Mouse (Mus musculus): Measurements from ENCODE around the gene Hdac4. TPM values are rescaled to one million over a fixed set of nuclear protein-coding genes. Genes with fewer than 3 reads are reported as not detected.
A peak's percentile ranks its signal among the peaks of the same experiment; 100 is the strongest.

Gene Hdac4
- polyA plus RNA-seq, 1 experiment from 2014 or later: 28.0 TPM

GRCm38 (mm10) chr1:92124497-92125201, 70.8 kb downstream of the Hdac4 start:
- Histone ChIP-seq H3K27me3 (no peaks in the 10 kb centered on the region), H3K27ac (no peak overlapping the region), H3K4me3 (no peak overlapping the region), H3K4me1 (peaks cover 8% of the 10 kb centered on the region), H3K4me2 (replicated peaks) (no peak overlapping the region), H3K36me3 (peaks cover 3% of the 10 kb centered on the region; the same call in 1 of the 2 replicates), H3K9ac (no peak overlapping the region), H3K9me3 (no peaks in the 10 kb centered on the region)
- 44% methylated on average over 3 of the region's 3 CpGs for WGBS
- ATAC-seq (ENCODE audit: low FRiP score, low read depth): no peak

GRCm38 (mm10) chr1:92119303-92119702, 76.2 kb downstream of the Hdac4 start:
- H3K4me1 ChIP-seq: 0 out of 2 replicates have a peak, but pooled peaks cover 3% of the 10 kb centered on the region
- H3K4me3 ChIP-seq: no peak overlapping the region
- H3K9me3 ChIP-seq: no peaks in the 10 kb centered on the region
- H3K36me3 ChIP-seq: peaks cover 3% of the 10 kb centered on the region; the same call in 1 of the 2 replicates
- 39% methylated on average over 5 of the region's 5 CpGs for WGBS
- H3K27me3 ChIP-seq: no peaks in the 10 kb centered on the region
- H3K4me2 ChIP-seq (replicated peaks): no peak overlapping the region
- ATAC-seq (ENCODE audit: low FRiP score, low read depth): no peak
- no peak overlapping the region for H3K27ac ChIP-seq
- no peak overlapping the region for H3K9ac ChIP-seq

- Histone ChIP-seq H3K9ac (no peak overlapping the region), H3K36me3 (peaks cover 3% of the 10 kb centered on the region; the same call in 1 of the 2 replicates), H3K4me2 (replicated peaks) (no peak overlapping the region), H3K9me3 (no peaks in the 10 kb centered on the region), H3K27ac (no peak overlapping the region), H3K27me3 (no peaks in the 10 kb centered on the region), H3K4me3 (no peak overlapping the region), H3K4me1 (peaks cover 17% of the 10 kb centered on the region)
- ATAC-seq (ENCODE audit: low FRiP score, low read depth): no peak
- 87% methylated on average over 5 of the region's 5 CpGs for WGBS
Measured at GRCm38 (mm10) chr1:92117597-92117996, 77.9 kb downstream of the Hdac4 start.

GRCm38 (mm10) chr1:92116169-92116568, 79.3 kb downstream of the Hdac4 start:
- ATAC-seq (ENCODE audit: low FRiP score, low read depth): no peak
- H3K9me3 ChIP-seq: no peaks in the 10 kb centered on the region

GRCm38 (mm10) chr1:92114091-92114490, 81.4 kb downstream of the Hdac4 start:
- H3K4me1 ChIP-seq: peaks cover 25% of the 10 kb centered on the region
- no peak for ATAC-seq (ENCODE audit: low FRiP score, low read depth)
- H3K4me2 ChIP-seq (replicated peaks): no peak overlapping the region
- H3K27me3 ChIP-seq: no peaks in the 10 kb centered on the region
- H3K4me3 ChIP-seq: no peak overlapping the region
- H3K36me3 ChIP-seq: no peaks in the 10 kb centered on the region; the same call in 1 of the 2 replicates
- H3K9ac ChIP-seq: no peak overlapping the region
- H3K9me3 ChIP-seq: no peaks in the 10 kb centered on the region
- 87% methylated on average over 3 of the region's 3 CpGs for WGBS
- H3K27ac ChIP-seq: no peak overlapping the region

More at GRCm38 (mm10) chr1:92116169-92116568, 79.3 kb downstream of the Hdac4 start:
- no peak overlapping the region for H3K9ac ChIP-seq
- H3K27ac ChIP-seq: no peak overlapping the region
- no peak overlapping the region for H3K4me3 ChIP-seq
- no peak overlapping the region for H3K4me2 ChIP-seq (replicated peaks)
- H3K27me3 ChIP-seq: no peaks in the 10 kb centered on the region
- no peaks in the 10 kb centered on the region; the same call in 1 of the 2 replicates for H3K36me3 ChIP-seq
- WGBS: 78% methylated on average over 4 of the region's 4 CpGs
- H3K4me1 ChIP-seq: peaks cover 25% of the 10 kb centered on the region

- Histone ChIP-seq H3K36me3 (no peaks in the 10 kb centered on the region; the same call in 1 of the 2 replicates), H3K9ac (peak overlapping the region; percentile 13; the same call in 1 of the 2 replicates), H3K27me3 (no peaks in the 10 kb centered on the region), H3K27ac (peak overlapping the region; percentile 22; the same call in 1 of the 2 replicates), H3K4me3 (no peak overlapping the region), H3K4me1 (peaks cover 25% of the 10 kb centered on the region), H3K9me3 (no peaks in the 10 kb centered on the region), H3K4me2 (replicated peaks) (no peak overlapping the region)
- 50% methylated on average over 6 of the region's 6 CpGs for WGBS
- no peak for ATAC-seq (ENCODE audit: low FRiP score, low read depth)
Measured at GRCm38 (mm10) chr1:92113243-92114009, 82.1 kb downstream of the Hdac4 start.

GRCm38 (mm10) chr1:92112591-92112990, 82.9 kb downstream of the Hdac4 start:
- Histone ChIP-seq H3K4me1 (peaks cover 25% of the 10 kb centered on the region), H3K27me3 (no peaks in the 10 kb centered on the region), H3K4me2 (replicated peaks) (no peak overlapping the region), H3K27ac (no peak overlapping the region), H3K9ac (no peak overlapping the region), H3K36me3 (no peaks in the 10 kb centered on the region; the same call in 1 of the 2 replicates), H3K9me3 (no peaks in the 10 kb centered on the region), H3K4me3 (no peak overlapping the region)
- no peak for ATAC-seq (ENCODE audit: low FRiP score, low read depth)
- WGBS: 81% methylated on average over 5 of the region's 5 CpGs

- Histone ChIP-seq H3K36me3 (no peaks in the 10 kb centered on the region; the same call in 1 of the 2 replicates), H3K4me2 (replicated peaks) (no peak overlapping the region), H3K27ac (no peak overlapping the region), H3K4me1 (peaks cover 25% of the 10 kb centered on the region), H3K9ac (no peak overlapping the region), H3K27me3 (no peaks in the 10 kb centered on the region), H3K4me3 (no peak overlapping the region), H3K9me3 (no peaks in the 10 kb centered on the region)
- WGBS: 57% methylated on average over 2 of the region's 2 CpGs
- no peak for ATAC-seq (ENCODE audit: low FRiP score, low read depth)
Measured at GRCm38 (mm10) chr1:92111551-92111950, 83.9 kb downstream of the Hdac4 start.

GRCm38 (mm10) chr1:92111026-92111425, 84.5 kb downstream of the Hdac4 start:
- no peak overlapping the region for H3K27ac ChIP-seq
- H3K27me3 ChIP-seq: no peaks in the 10 kb centered on the region
- H3K36me3 ChIP-seq: no peaks in the 10 kb centered on the region
- H3K4me3 ChIP-seq: no peak overlapping the region
- H3K9ac ChIP-seq: no peak overlapping the region
- H3K9me3 ChIP-seq: no peaks in the 10 kb centered on the region
- no peak overlapping the region for H3K4me2 ChIP-seq (replicated peaks)
- peaks cover 25% of the 10 kb centered on the region for H3K4me1 ChIP-seq
- no peak for ATAC-seq (ENCODE audit: low FRiP score, low read depth)
- WGBS: 92% methylated on average over 1 of the region's 1 CpGs

- H3K9me3 ChIP-seq: no peaks in the 10 kb centered on the region
- H3K4me2 ChIP-seq (replicated peaks): no peak overlapping the region
- no peaks in the 10 kb centered on the region for H3K36me3 ChIP-seq
- no peak for ATAC-seq (ENCODE audit: low FRiP score, low read depth)
- no peaks in the 10 kb centered on the region for H3K27me3 ChIP-seq
- peaks cover 21% of the 10 kb centered on the region for H3K4me1 ChIP-seq
- H3K27ac ChIP-seq: no peak overlapping the region
- WGBS: 75% methylated on average over 1 of the region's 1 CpGs
- H3K9ac ChIP-seq: no peak overlapping the region
- no peak overlapping the region for H3K4me3 ChIP-seq
Measured at GRCm38 (mm10) chr1:92109221-92109620, 86.3 kb downstream of the Hdac4 start.

- ATAC-seq (ENCODE audit: low FRiP score, low read depth): no peak
Measured at GRCm38 (mm10) chr1:92108556-92108955, 86.9 kb downstream of the Hdac4 start.

GRCm38 (mm10) chr1:92107996-92108395, 87.5 kb downstream of the Hdac4 start:
- no peak for ATAC-seq (ENCODE audit: low FRiP score, low read depth)
- H3K27me3 ChIP-seq: no peaks in the 10 kb centered on the region
- H3K4me2 ChIP-seq (replicated peaks): no peak overlapping the region
- H3K9ac ChIP-seq: no peak overlapping the region
- no peaks in the 10 kb centered on the region for H3K9me3 ChIP-seq
- no peaks in the 10 kb centered on the region for H3K36me3 ChIP-seq
- peaks cover 12% of the 10 kb centered on the region for H3K4me1 ChIP-seq
- no peak overlapping the region for H3K4me3 ChIP-seq
- no peak overlapping the region for H3K27ac ChIP-seq
- WGBS: 94% methylated on average over 2 of the region's 2 CpGs

More at GRCm38 (mm10) chr1:92108556-92108955, 86.9 kb downstream of the Hdac4 start:
- no peak overlapping the region for H3K4me2 ChIP-seq (replicated peaks)
- H3K27me3 ChIP-seq: no peaks in the 10 kb centered on the region
- 73% methylated on average over 2 of the region's 2 CpGs for WGBS
- H3K9ac ChIP-seq: no peak overlapping the region
- no peak overlapping the region for H3K27ac ChIP-seq
- H3K4me3 ChIP-seq: no peak overlapping the region
- H3K4me1 ChIP-seq: peaks cover 18% of the 10 kb centered on the region
- H3K36me3 ChIP-seq: no peaks in the 10 kb centered on the region
- no peaks in the 10 kb centered on the region for H3K9me3 ChIP-seq

Measured in limb, embryonic 13.5 days (tissue).